Mouse (Mus musculus) midbrain, embryonic 16.5 days (tissue): ENCODE measurements around the gene Rbp3. TPM values are rescaled to one million over a fixed set of nuclear protein-coding genes. Genes with fewer than 3 reads are reported as not detected.

Experiments
- ATAC-seq: fragments of 200-750 bp; cut with Nextera tagmentation; 2 replicates; pipeline ENCODE4 v1.8.0; 2017; ENCODE audit warnings: moderate TSS enrichment
- H3K27ac ChIP-seq: fragments of 300-500 bp; sonication (generic); 2 replicates; pipeline ENCODE4 v1.5.1; 2014; ENCODE audit warnings: mild to moderate bottlenecking, low read length, mixed read lengths
- H3K27me3 ChIP-seq: fragments of 300-500 bp; sonication (generic); 2 replicates; pipeline ENCODE4 v1.6.1; 2014; ENCODE audit warnings: low read depth, low read length, mixed read lengths; ENCODE audit not compliant: control insufficient read depth, insufficient read depth
- H3K36me3 ChIP-seq: fragments of 300-500 bp; sonication (generic); 2 replicates; pipeline ENCODE4 v1.6.1; 2014; ENCODE audit warnings: mild to moderate bottlenecking, low read length, moderate library complexity, mixed read lengths; ENCODE audit not compliant: control insufficient read depth, insufficient read depth
- H3K4me1 ChIP-seq: fragments of 300-500 bp; sonication (generic); 2 replicates; pipeline ENCODE4 v1.6.1; 2014; ENCODE audit warnings: mild to moderate bottlenecking, low read length, mixed read lengths; ENCODE audit not compliant: control insufficient read depth, insufficient read depth
- H3K4me2 ChIP-seq: fragments of 300-500 bp; sonication (generic); 2 replicates; pipeline ENCODE4 v1.6.1; 2014; ENCODE audit warnings: mild to moderate bottlenecking, low read length, mixed read lengths
- H3K4me3 ChIP-seq: fragments of 300-500 bp; sonication (generic); 2 replicates; pipeline ENCODE4 v1.5.1; 2014; ENCODE audit warnings: low read depth, mild to moderate bottlenecking, low read length, moderate library complexity, mixed read lengths
- H3K9ac ChIP-seq: fragments of 300-500 bp; sonication (generic); 2 replicates; pipeline ENCODE4 v1.6.1; 2014; ENCODE audit warnings: low read depth, low read length, mixed read lengths
- H3K9me3 ChIP-seq: fragments of 300-500 bp; sonication (generic); replicated peaks from 2 replicates; pipeline ENCODE4 v1.6.1; 2014; ENCODE audit warnings: mild to moderate bottlenecking, low read length, mixed read lengths; ENCODE audit not compliant: control insufficient read depth, poor library complexity, severe bottlenecking
- WGBS: fragments of 180-500 bp; shearing (Covaris S2); extraction: QIAGEN DNeasy Blood & Tissue Kit; methylation state at CpG from one replicate; pipeline ENCODE4 v1.1.7; 2014; 5-methylcytosine and 5-hydroxymethylcytosine counted together
- polyA plus RNA-seq: library from polyadenylated mRNA; unstranded; fragments of >200 nt; fragmentation: Nextera tagmentation; extraction: Ambion mirVana; gene quantifications from 2 replicates; pipeline ENCODE4 v1.2.1, GENCODE M21; 2015

The Rbp3 gene
- polyA plus RNA-seq, 1 experiment from 2014 or later: 0.14 TPM

DNA sequence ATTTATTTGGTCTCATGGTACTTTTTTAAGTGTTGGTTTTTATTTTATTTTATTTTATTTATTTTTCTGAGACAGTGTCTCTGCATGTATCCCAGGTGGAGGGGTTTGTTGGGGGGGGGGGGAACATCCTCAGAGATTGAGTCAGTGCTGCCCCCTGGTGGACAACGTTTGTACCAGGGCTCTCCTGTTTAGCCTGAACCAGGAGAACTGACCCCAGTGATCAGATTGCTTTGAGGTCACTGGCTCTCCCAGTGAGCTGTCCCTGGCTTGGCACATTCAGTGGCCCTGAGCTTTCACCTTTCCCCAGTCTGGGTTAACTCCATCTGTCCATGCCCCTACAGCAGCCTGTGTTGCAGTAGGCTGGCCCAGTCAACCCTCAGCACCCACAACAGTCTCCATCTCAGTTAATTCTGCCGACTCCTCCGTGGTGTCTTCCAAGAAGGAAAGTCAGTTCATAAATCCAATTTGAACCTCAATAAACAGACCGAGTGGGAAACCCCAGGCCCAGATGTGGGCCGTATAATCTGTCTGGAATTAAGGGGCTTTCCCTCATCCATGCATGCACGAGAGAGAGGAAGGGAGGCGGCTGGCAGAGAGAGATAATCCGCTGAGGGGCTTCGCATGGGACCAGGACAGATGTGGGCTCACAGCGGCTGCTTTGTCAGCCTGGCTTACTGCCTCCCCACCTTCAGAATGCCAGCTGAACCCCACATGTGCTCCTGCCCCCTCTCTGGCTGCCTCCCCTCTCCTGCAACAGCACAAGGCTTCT is 20.7 kb upstream of the Rbp3 start:
- peaks cover 4% of the 10 kb centered on the region; the same call in 1 of the 2 replicates for H3K27me3 ChIP-seq
- no peak overlapping the region for H3K27ac ChIP-seq
- no peaks in the 10 kb centered on the region for H3K9me3 ChIP-seq
- H3K4me2 ChIP-seq: no peak overlapping the region
- H3K4me1 ChIP-seq: no peaks in the 10 kb centered on the region
- peak; percentile 42; the same call in 1 of the 2 replicates for ATAC-seq
- no peaks in the 10 kb centered on the region for H3K36me3 ChIP-seq
- no peak overlapping the region for H3K9ac ChIP-seq
- 55% methylated on average over 10 of the region's 10 CpGs for WGBS
- H3K4me3 ChIP-seq: no peak overlapping the region

DNA sequence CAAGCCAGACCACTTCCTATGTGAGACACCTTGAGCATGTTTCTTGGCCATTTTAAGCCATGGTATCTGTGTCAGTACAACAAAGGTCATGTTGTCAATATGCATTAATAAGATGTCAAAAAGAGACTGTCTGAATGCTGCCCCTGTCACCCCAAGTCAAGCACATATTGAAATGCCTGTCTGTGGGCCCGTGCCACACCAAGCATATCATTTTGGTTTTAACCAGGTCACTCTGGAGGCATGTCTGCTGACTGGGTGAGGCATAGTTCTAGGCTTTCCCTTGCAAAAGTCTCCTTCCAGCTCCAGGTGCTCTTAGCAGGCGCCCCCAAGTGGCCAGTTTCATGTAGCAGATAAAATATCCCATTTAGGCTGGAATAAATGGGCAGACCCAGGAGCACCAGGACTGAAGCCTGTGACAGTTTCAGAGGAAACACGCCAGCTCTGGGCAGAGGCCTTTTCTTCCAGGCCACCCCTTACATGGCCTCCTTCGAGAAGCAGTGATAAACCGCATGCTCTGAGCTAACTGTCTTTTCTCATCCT is 20.0 kb upstream of the Rbp3 start:
- no peak overlapping the region for H3K4me3 ChIP-seq
- ATAC-seq: peak; percentile 36; the same call in 1 of the 2 replicates
- H3K9ac ChIP-seq: no peak overlapping the region
- H3K4me2 ChIP-seq: no peak overlapping the region
- no peak overlapping the region for H3K27ac ChIP-seq
- WGBS: 39% methylated on average over 5 of the region's 5 CpGs
- peaks cover 4% of the 10 kb centered on the region; the same call in 1 of the 2 replicates for H3K27me3 ChIP-seq
- no peaks in the 10 kb centered on the region for H3K9me3 ChIP-seq
- no peaks in the 10 kb centered on the region for H3K36me3 ChIP-seq
- no peaks in the 10 kb centered on the region for H3K4me1 ChIP-seq

DNA sequence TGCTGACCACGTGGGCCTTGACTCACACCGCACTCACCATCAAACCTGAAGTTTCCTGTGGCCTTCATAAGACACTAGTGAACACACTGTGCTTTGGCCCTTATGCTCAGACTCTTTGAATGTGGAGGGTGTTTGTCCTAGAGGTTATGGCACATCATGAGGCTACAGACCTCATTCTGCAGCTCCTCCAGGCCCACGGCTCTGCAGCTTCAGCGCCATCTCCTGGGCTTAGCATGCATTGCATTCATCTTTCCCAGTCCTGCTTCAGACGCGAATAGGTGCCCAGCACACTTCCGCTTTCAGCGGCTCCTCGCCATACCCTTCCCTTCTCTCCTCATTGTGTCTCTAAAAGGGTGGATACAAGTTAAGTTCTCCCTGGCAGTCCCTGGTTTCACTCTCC is 14.7 kb upstream of the Rbp3 start:
- H3K9ac ChIP-seq: no peak overlapping the region
- no peaks in the 10 kb centered on the region for H3K4me1 ChIP-seq
- ATAC-seq: no peak
- WGBS: 28% methylated on average over 9 of the region's 9 CpGs
- H3K27ac ChIP-seq: no peak overlapping the region
- H3K4me2 ChIP-seq: peak overlapping the region; percentile 24; the same call in 1 of the 2 replicates
- H3K27me3 ChIP-seq: no peaks in the 10 kb centered on the region
- no peaks in the 10 kb centered on the region for H3K36me3 ChIP-seq
- no peaks in the 10 kb centered on the region for H3K9me3 ChIP-seq
- no peak overlapping the region for H3K4me3 ChIP-seq

DNA sequence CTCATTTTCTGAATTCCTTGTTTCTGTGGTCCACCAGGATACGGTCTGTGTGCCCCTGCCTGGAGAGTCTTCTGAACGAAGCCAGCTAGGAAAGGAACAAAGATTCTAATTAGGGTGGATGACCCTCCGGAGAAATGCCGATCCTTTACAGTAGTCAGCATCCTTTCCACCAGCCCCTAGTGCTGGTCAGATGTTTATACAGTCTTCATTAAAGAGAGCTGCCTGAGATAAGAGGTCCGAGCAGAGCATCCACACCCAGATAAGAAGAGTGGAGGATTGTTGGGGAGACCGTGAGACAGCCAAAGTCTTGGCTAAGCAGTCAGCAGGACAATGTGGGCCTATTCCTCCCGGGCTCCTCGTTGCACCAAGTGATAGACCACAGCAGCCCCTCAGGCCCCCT is 13.1 kb upstream of the Rbp3 start, which contains the start of gene Gdf2:
TSS of gene Gdf2 (plus strand) at position 301 of the 400 bp plus-strand sequence.
- no peak for ATAC-seq
- Histone ChIP-seq H3K4me3 (no peak within 1 kb of the TSS), H3K9ac (no peak within 1 kb of the TSS), H3K27ac (no peak within 1 kb of the TSS), H3K36me3 (no peaks in the 10 kb centered on the region), H3K9me3 (no peaks in the 10 kb centered on the region), H3K4me2 (no peak within 1 kb of the TSS), H3K4me1 (no peaks in the 10 kb centered on the region), H3K27me3 (no peaks in the 10 kb centered on the region)
- 76% methylated on average over 8 of the region's 8 CpGs for WGBS

DNA sequence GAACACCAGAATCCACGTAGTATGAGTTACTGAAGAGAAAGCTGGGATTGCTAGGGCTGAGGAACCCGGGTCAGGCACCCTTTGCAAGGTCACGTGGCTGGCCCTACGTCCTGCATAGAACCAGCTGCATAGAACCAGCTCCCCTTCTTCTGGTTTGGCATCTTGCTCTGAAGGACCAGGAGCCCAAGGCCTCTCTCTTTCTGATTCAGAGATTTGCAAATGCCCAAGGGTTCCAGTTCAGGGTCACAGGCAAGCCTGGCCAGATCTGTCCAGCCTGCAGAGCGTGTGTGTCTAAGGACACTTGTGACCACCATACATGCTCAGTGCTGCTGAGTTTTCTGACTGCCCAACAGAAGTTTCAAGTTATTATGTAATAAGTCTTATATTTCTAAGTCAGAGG is 11.6 kb upstream of the Rbp3 start:
- no peaks in the 10 kb centered on the region for H3K4me1 ChIP-seq

DNA sequence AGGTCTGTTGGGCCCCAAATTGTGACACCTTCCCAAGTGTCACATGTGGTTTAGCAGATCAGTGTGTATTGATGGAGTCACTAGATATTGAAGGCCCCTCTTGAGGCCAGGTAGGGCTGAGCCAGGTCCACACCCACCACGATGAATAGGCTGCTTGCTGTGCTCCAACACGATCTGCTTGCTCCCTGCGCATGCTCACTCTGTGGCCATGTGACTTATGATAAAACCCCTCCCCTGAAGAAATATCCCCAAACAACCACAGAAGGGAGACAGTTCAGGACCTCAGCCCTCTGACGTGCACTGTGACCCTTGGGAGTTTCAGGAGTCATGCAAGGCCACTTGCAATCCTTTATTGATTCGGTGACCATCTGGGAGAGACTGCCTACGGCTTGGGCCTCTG is 7.7 kb upstream of the Rbp3 start:
- 82% methylated on average over 6 of the region's 6 CpGs for WGBS
- H3K27ac ChIP-seq: no peak overlapping the region
- H3K4me1 ChIP-seq: no peaks in the 10 kb centered on the region
- no peak overlapping the region for H3K9ac ChIP-seq
- H3K9me3 ChIP-seq: no peaks in the 10 kb centered on the region
- no peak overlapping the region for H3K4me2 ChIP-seq
- no peaks in the 10 kb centered on the region for H3K27me3 ChIP-seq
- no peaks in the 10 kb centered on the region for H3K36me3 ChIP-seq
- no peak overlapping the region for H3K4me3 ChIP-seq
- ATAC-seq: no peak

More for the DNA sequence above, 11.6 kb upstream of the Rbp3 start:
- Histone ChIP-seq H3K27ac (no peak overlapping the region), H3K9me3 (no peaks in the 10 kb centered on the region), H3K27me3 (no peaks in the 10 kb centered on the region), H3K9ac (no peak overlapping the region), H3K4me2 (no peak overlapping the region), H3K4me3 (no peak overlapping the region), H3K36me3 (no peaks in the 10 kb centered on the region)
- no peak for ATAC-seq
- WGBS: 76% methylated on average over 5 of the region's 5 CpGs

DNA sequence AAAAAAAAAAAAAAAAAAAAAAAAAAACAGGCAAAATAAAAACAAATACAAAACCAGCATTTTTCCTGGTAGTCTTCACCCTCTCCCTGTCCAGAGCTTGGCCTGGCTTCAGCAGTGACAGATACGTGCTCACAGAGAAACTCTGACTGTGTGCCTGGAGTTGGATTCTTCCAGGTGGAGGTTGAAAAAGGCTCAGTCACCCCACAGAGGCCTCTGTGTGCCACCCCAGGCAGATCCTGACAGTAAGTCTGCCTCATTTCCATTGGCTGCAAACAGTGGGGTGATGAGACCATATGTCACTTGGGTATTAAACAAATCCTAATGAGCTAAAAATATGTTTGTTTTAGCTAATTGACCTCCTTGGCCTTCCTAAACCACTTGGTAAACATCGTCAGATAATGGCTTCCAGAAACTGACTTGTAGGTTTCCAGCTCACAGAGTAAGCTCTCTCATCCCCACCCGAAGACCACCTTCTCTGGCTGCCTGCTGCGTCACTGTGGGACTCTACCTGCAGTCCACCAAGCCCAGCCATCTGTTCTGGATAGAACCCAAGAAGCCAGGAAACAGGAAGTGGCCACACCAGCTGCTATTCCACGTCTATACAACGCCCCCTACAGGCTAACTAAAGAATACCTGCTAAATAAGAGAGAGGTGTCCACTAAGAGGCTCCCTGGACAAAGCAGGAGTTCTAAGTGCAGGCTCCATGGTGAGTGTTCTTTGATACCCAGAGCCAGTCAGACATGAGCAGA is 1.4 kb upstream of the Rbp3 start:
- WGBS: 62% methylated on average over 6 of the region's 6 CpGs
- no peaks in the 10 kb centered on the region for H3K9me3 ChIP-seq
- ATAC-seq: no peak
- no peak overlapping the region for H3K9ac ChIP-seq
- no peak overlapping the region for H3K4me2 ChIP-seq
- no peaks in the 10 kb centered on the region for H3K36me3 ChIP-seq
- H3K4me1 ChIP-seq: no peaks in the 10 kb centered on the region
- no peaks in the 10 kb centered on the region for H3K27me3 ChIP-seq
- no peak overlapping the region for H3K4me3 ChIP-seq
- H3K27ac ChIP-seq: no peak overlapping the region

DNA sequence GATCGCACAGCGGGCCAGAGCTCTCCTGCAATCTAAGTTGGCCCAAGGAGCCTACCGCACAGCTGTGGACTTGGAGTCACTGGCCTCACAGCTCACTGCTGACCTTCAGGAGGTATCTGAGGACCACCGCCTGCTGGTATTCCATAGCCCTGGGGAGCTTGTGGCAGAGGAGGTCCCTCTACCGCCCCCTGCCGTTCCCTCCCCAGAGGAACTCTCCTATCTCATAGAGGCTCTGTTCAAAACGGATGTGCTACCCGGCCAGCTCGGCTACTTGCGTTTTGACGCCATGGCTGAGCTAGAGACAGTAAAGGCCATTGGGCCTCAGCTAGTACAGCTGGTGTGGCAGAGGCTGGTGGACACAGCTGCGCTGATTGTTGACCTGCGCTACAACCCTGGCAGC is 2.3 kb downstream of the Rbp3 start:
- WGBS: 83% methylated on average over 13 of the region's 13 CpGs
- no peak overlapping the region for H3K4me2 ChIP-seq
- H3K4me3 ChIP-seq: no peak overlapping the region
- no peaks in the 10 kb centered on the region for H3K36me3 ChIP-seq
- no peaks in the 10 kb centered on the region for H3K4me1 ChIP-seq
- H3K27ac ChIP-seq: no peak overlapping the region
- no peak for ATAC-seq
- H3K9ac ChIP-seq: no peak overlapping the region
- no peaks in the 10 kb centered on the region for H3K27me3 ChIP-seq
- no peaks in the 10 kb centered on the region for H3K9me3 ChIP-seq

DNA sequence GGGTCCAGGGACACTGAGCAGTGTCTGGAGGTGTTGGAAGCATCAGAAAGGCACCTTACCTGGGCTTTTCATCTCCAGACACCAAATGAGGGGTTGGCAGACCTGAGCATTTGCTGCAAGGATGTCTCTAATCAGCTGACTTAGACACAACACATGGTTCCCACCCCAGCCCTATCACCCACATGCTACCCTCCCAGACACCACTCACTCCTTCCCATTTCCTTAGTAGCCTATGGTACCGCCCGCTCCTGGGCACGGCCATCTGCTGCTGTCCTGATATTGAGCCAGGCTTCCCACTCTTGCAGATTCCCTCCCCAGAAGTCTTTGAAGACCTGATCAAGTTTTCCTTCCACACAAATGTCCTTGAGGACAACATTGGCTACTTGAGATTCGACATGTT is 4.4 kb downstream of the Rbp3 start:
- Histone ChIP-seq H3K9me3 (no peaks in the 10 kb centered on the region), H3K36me3 (no peaks in the 10 kb centered on the region), H3K4me2 (no peak overlapping the region), H3K27ac (no peak overlapping the region), H3K9ac (no peak overlapping the region), H3K4me1 (no peaks in the 10 kb centered on the region), H3K27me3 (no peaks in the 10 kb centered on the region), H3K4me3 (no peak overlapping the region)
- no peak for ATAC-seq
- 93% methylated on average over 4 of the region's 4 CpGs for WGBS
